Mouse (Mus musculus): ENCODE data around the gene Qprt. TPM values are rescaled to one million over a fixed set of nuclear protein-coding genes. Genes with fewer than 3 reads are reported as not detected.

The Qprt gene
- polyA plus RNA-seq, 1 experiment = not detected

GRCm38 (mm10) chr7:127137262-127138017, 15.4 kb upstream of the Qprt start, which contains the start of gene Spn:
TSS of gene Spn (minus strand) at chr7:127137823.
- Histone ChIP-seq H3K27ac (ENCODE audit: insufficient read depth, low read depth, low read length) (no peak within 1 kb of the TSS), H3K4me3 (ENCODE audit: insufficient read depth, low read depth, low read length) (no peak within 1 kb of the TSS), H3K4me1 (ENCODE audit: control insufficient read depth, insufficient read depth, low read length) (no peaks in the 10 kb centered on the region)
- 61% methylated on average over 9 of the region's 9 CpGs for WGBS
- no peak for TF ChIP-seq CTCF (IDR thresholded peaks at IDR 0.05; ENCODE audit: insufficient read depth, low read depth, low read length)
- no peak for TF ChIP-seq POLR2A (IDR thresholded peaks at IDR 0.05; ENCODE audit: insufficient read depth, low read depth, low read length)

- no peak for TF ChIP-seq CTCF (IDR thresholded peaks at IDR 0.05; ENCODE audit: insufficient read depth, low read depth, low read length)
- no peak for TF ChIP-seq POLR2A (IDR thresholded peaks at IDR 0.05; ENCODE audit: insufficient read depth, low read depth, low read length)
- H3K27ac ChIP-seq (ENCODE audit: insufficient read depth, low read depth, low read length) = no peak overlapping the region
- H3K4me1 ChIP-seq (ENCODE audit: control insufficient read depth, insufficient read depth, low read length) = no peaks in the 10 kb centered on the region
- no peak overlapping the region for H3K4me3 ChIP-seq (ENCODE audit: insufficient read depth, low read depth, low read length)
- WGBS = 87% methylated on average over 22 of the region's 22 CpGs
Measured at GRCm38 (mm10) chr7:127136181-127137071, 14.4 kb upstream of the Qprt start.

- H3K27ac ChIP-seq (ENCODE audit: insufficient read depth, low read depth, low read length) = no peak overlapping the region
- TF ChIP-seq POLR2A (IDR thresholded peaks at IDR 0.05; ENCODE audit: insufficient read depth, low read depth, low read length) (no peak), CTCF (IDR thresholded peaks at IDR 0.05; ENCODE audit: insufficient read depth, low read depth, low read length) (no peak)
- no peaks in the 10 kb centered on the region for H3K4me1 ChIP-seq (ENCODE audit: control insufficient read depth, insufficient read depth, low read length)
- 84% methylated on average over 11 of the region's 11 CpGs for WGBS
- no peak overlapping the region for H3K4me3 ChIP-seq (ENCODE audit: insufficient read depth, low read depth, low read length)
Measured at GRCm38 (mm10) chr7:127134821-127135447, 12.9 kb upstream of the Qprt start.

GRCm38 (mm10) chr7:127133125-127133524, 11.1 kb upstream of the Qprt start:
- WGBS = 64% methylated on average over 5 of the region's 5 CpGs
- no peak overlapping the region for H3K27ac ChIP-seq (ENCODE audit: insufficient read depth, low read depth, low read length)
- no peaks in the 10 kb centered on the region for H3K4me1 ChIP-seq (ENCODE audit: control insufficient read depth, insufficient read depth, low read length)
- no peak overlapping the region for H3K4me3 ChIP-seq (ENCODE audit: insufficient read depth, low read depth, low read length)
- TF ChIP-seq POLR2A (IDR thresholded peaks at IDR 0.05; ENCODE audit: insufficient read depth, low read depth, low read length) (no peak), CTCF (IDR thresholded peaks at IDR 0.05; ENCODE audit: insufficient read depth, low read depth, low read length) (no peak)

GRCm38 (mm10) chr7:127129638-127130037, 7.6 kb upstream of the Qprt start:
- H3K4me3 ChIP-seq (ENCODE audit: insufficient read depth, low read depth, low read length) = no peak overlapping the region
- TF ChIP-seq CTCF (IDR thresholded peaks at IDR 0.05; ENCODE audit: insufficient read depth, low read depth, low read length) (no peak), POLR2A (IDR thresholded peaks at IDR 0.05; ENCODE audit: insufficient read depth, low read depth, low read length) (no peak)
- H3K4me1 ChIP-seq (ENCODE audit: control insufficient read depth, insufficient read depth, low read length) = no peaks in the 10 kb centered on the region
- H3K27ac ChIP-seq (ENCODE audit: insufficient read depth, low read depth, low read length) = no peak overlapping the region
- WGBS = 5% methylated on average over 4 of the region's 4 CpGs

- WGBS = 38% methylated on average over 21 of the region's 21 CpGs
Measured at GRCm38 (mm10) chr7:127121061-127121910, 740 bp downstream of the Qprt start.

GRCm38 (mm10) chr7:127118671-127119445, 3.2 kb downstream of the Qprt start:
- H3K4me1 ChIP-seq (ENCODE audit: control insufficient read depth, insufficient read depth, low read length) = peaks cover 16% of the 10 kb centered on the region
- no peak overlapping the region for H3K27ac ChIP-seq (ENCODE audit: insufficient read depth, low read depth, low read length)
- TF ChIP-seq CTCF (IDR thresholded peaks at IDR 0.05; ENCODE audit: insufficient read depth, low read depth, low read length) (no peak), POLR2A (IDR thresholded peaks at IDR 0.05; ENCODE audit: insufficient read depth, low read depth, low read length) (no peak)
- WGBS = 76% methylated on average over 14 of the region's 14 CpGs
- no peak overlapping the region for H3K4me3 ChIP-seq (ENCODE audit: insufficient read depth, low read depth, low read length)

More at GRCm38 (mm10) chr7:127121061-127121910, 740 bp downstream of the Qprt start:
- peaks cover 11% of the 10 kb centered on the region for H3K4me1 ChIP-seq (ENCODE audit: control insufficient read depth, insufficient read depth, low read length)
- H3K27ac ChIP-seq (ENCODE audit: insufficient read depth, low read depth, low read length) = no peak overlapping the region
- TF ChIP-seq CTCF (IDR thresholded peaks at IDR 0.05; ENCODE audit: insufficient read depth, low read depth, low read length) = no peak
- no peak for TF ChIP-seq POLR2A (IDR thresholded peaks at IDR 0.05; ENCODE audit: insufficient read depth, low read depth, low read length)
- no peak overlapping the region for H3K4me3 ChIP-seq (ENCODE audit: insufficient read depth, low read depth, low read length)

Data from olfactory bulb, adult 2 months (tissue).